Mouse (Mus musculus) embryonic facial prominence, embryonic 14.5 days (tissue): Measurements from ENCODE around the gene Slc9a9. TPM values are rescaled to one million over a fixed set of nuclear protein-coding genes. Genes with fewer than 3 reads are reported as not detected.

ENCODE experiments used
- ATAC-seq: fragments of 200-750 bp; cut with Nextera tagmentation; 2 replicates; pipeline ENCODE4 v1.8.0; 2017; ENCODE audit warnings: low read depth, moderate number of reproducible peaks, moderate TSS enrichment
- DNase-seq: peaks from one replicate; pipeline ENCODE4 v3.0.0-alpha.2; 2015; ENCODE audit warnings: low spot score
- H3K27ac ChIP-seq: fragments of 300-500 bp; sonication (generic); replicated peaks from 2 replicates; pipeline ENCODE4 v1.5.1; 2014; ENCODE audit warnings: low read depth, mild to moderate bottlenecking, low read length, moderate library complexity
- H3K27me3 ChIP-seq: fragments of 300-500 bp; sonication (generic); replicated peaks from 2 replicates; pipeline ENCODE4 v1.6.1; 2014; ENCODE audit warnings: low read length; ENCODE audit not compliant: control insufficient read depth, insufficient read depth
- H3K36me3 ChIP-seq: fragments of 300-500 bp; sonication (generic); 2 replicates; pipeline ENCODE4 v1.6.1; 2014; ENCODE audit warnings: low read length, mixed read lengths; ENCODE audit not compliant: control insufficient read depth, insufficient read depth
- H3K4me1 ChIP-seq: fragments of 300-500 bp; sonication (generic); 2 replicates; pipeline ENCODE4 v1.6.1; 2014; ENCODE audit warnings: antibody characterized with exemption, low read length; ENCODE audit not compliant: control insufficient read depth, insufficient read depth
- H3K4me2 ChIP-seq: fragments of 300-500 bp; sonication (generic); 2 replicates; pipeline ENCODE4 v1.6.1; 2014; ENCODE audit warnings: low read depth, mild to moderate bottlenecking, low read length, moderate library complexity, mixed read lengths
- H3K4me3 ChIP-seq: fragments of 300-500 bp; sonication (generic); 2 replicates; pipeline ENCODE4 v1.5.1; 2014; ENCODE audit warnings: low read depth, mild to moderate bottlenecking, low read length
- H3K9ac ChIP-seq: fragments of 300-500 bp; sonication (generic); 2 replicates; pipeline ENCODE4 v1.6.1; 2014; ENCODE audit warnings: low read depth, mild to moderate bottlenecking, low read length, moderate library complexity, mixed read lengths
- H3K9me3 ChIP-seq: fragments of 300-500 bp; sonication (generic); 2 replicates; pipeline ENCODE4 v1.6.1; 2016; ENCODE audit warnings: low read length; ENCODE audit not compliant: control insufficient read depth
- WGBS: fragments of 180-500 bp; shearing (Covaris S2); extraction: QIAGEN DNeasy Blood & Tissue Kit; methylation state at CpG from one replicate; pipeline ENCODE4 v1.1.7; 2014; 5-methylcytosine and 5-hydroxymethylcytosine counted together
- polyA plus RNA-seq: library from polyadenylated mRNA; unstranded; fragments of >200 nt; fragmentation: Nextera tagmentation; extraction: Ambion mirVana; gene quantifications from 2 replicates; pipeline ENCODE4 v1.2.1, GENCODE M21; 2014

The Slc9a9 gene
- polyA plus RNA-seq, 1 experiment from 2014 or later = 6.5 TPM

DNA sequence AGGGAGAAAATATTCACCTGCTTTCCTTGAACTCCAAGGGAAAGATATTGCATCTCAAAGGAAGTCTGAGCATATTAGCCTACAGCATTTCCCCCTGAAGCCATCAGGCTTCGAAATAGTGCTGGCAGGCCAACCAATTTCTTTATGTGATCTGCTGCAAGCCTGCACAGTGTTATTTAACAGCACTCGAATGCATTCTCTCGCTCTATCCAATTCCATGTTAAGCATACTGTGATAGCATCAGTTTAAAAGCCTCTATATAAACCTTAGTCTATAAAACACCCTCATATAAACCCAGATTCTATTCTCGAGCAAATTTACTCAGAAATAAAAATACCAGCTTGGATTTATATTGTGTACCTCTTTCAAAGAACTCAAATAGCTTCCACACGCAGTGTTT is 170.7 kb downstream of the Slc9a9 start:
- WGBS = 64% methylated on average over 5 of the region's 5 CpGs
- ATAC-seq = no peak
- Histone ChIP-seq H3K36me3 (no peaks in the 10 kb centered on the region), H3K9ac (no peak overlapping the region), H3K4me3 (no peak overlapping the region), H3K27ac (no peak overlapping the region), H3K4me1 (no peaks in the 10 kb centered on the region), H3K27me3 (no peaks in the 10 kb centered on the region), H3K4me2 (no peak overlapping the region), H3K9me3 (no peaks in the 10 kb centered on the region)
- no peak for DNase-seq

DNA sequence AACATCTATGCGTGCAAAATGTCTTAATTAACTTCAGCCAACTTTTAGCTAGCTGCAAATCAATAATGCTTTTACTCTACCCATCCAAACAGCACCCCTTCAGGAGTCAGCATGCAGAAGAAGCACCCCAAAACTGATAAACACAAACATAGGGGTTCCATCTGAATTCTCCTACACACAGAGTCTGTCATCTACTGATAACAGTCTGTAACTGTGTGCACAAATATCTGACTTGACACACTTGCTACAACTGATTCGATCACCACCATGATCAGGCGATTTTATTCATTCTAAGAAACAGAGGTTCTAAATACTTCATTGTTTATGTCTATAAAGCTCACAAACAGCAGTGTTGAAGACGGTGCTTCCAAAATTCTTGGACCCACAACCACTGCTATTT is 171.3 kb downstream of the Slc9a9 start:
- Histone ChIP-seq H3K27ac (no peak overlapping the region), H3K4me1 (no peaks in the 10 kb centered on the region), H3K27me3 (no peaks in the 10 kb centered on the region), H3K9ac (no peak overlapping the region), H3K36me3 (no peaks in the 10 kb centered on the region), H3K9me3 (no peaks in the 10 kb centered on the region), H3K4me3 (no peak overlapping the region), H3K4me2 (no peak overlapping the region)
- WGBS = 84% methylated on average over 4 of the region's 4 CpGs
- DNase-seq (no peak), ATAC-seq (no peak)

- Histone ChIP-seq H3K36me3 (no peaks in the 10 kb centered on the region), H3K9ac (no peak overlapping the region), H3K4me2 (no peak overlapping the region), H3K4me3 (no peak overlapping the region), H3K4me1 (no peaks in the 10 kb centered on the region), H3K27me3 (no peaks in the 10 kb centered on the region), H3K27ac (no peak overlapping the region), H3K9me3 (no peaks in the 10 kb centered on the region)
- 83% methylated on average over 3 of the region's 3 CpGs for WGBS
- DNase-seq (no peak), ATAC-seq (no peak)
These were observed 174.5 kb downstream of the Slc9a9 start for GRCm38 (mm10) chr9:94844176-94844575.

- Histone ChIP-seq H3K9me3 (no peaks in the 10 kb centered on the region), H3K27ac (no peak overlapping the region), H3K27me3 (no peaks in the 10 kb centered on the region), H3K4me2 (no peak overlapping the region), H3K36me3 (no peaks in the 10 kb centered on the region), H3K4me3 (no peak overlapping the region), H3K9ac (no peak overlapping the region), H3K4me1 (no peaks in the 10 kb centered on the region)
- ATAC-seq (no peak), DNase-seq (no peak)
- 90% methylated on average over 6 of the region's 6 CpGs for WGBS
These were observed 177.9 kb downstream of the Slc9a9 start for GRCm38 (mm10) chr9:94847624-94848023.

GRCm38 (mm10) chr9:94851550-94851949 is 181.8 kb downstream of the Slc9a9 start:
- no peak for DNase-seq
- 58% methylated on average over 3 of the region's 3 CpGs for WGBS
- Histone ChIP-seq H3K4me1 (no peaks in the 10 kb centered on the region), H3K4me3 (no peak overlapping the region), H3K4me2 (no peak overlapping the region), H3K9me3 (no peaks in the 10 kb centered on the region), H3K36me3 (no peaks in the 10 kb centered on the region), H3K27ac (no peak overlapping the region), H3K9ac (no peak overlapping the region), H3K27me3 (no peaks in the 10 kb centered on the region)
- ATAC-seq = no peak

DNA sequence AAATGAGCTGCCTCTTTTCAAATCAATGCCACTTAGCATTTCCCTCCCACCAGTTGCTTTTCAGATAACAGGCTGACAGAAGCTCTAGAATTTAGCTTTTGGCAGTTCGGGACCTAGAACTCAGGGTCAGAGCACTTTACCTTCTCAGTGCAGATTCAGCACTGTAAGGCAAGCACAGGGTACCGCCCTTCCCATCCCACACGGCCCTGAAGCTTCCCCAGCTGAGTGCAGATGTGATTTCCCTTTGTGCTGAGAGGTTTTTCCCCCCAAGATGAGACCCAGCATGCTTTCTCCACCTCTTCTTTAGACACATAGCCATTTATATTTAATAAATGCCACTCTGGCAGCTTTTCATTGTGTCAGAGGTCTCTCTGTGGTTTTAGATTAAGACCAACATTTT is 186.4 kb downstream of the Slc9a9 start:
- H3K4me1 ChIP-seq = no peaks in the 10 kb centered on the region
- no peak overlapping the region for H3K4me2 ChIP-seq
- ATAC-seq (no peak), DNase-seq (no peak)
- H3K27ac ChIP-seq = no peak overlapping the region
- no peaks in the 10 kb centered on the region for H3K9me3 ChIP-seq
- H3K36me3 ChIP-seq = no peaks in the 10 kb centered on the region
- 60% methylated on average over 3 of the region's 3 CpGs for WGBS
- H3K27me3 ChIP-seq = no peaks in the 10 kb centered on the region
- no peak overlapping the region for H3K4me3 ChIP-seq
- H3K9ac ChIP-seq = no peak overlapping the region

DNA sequence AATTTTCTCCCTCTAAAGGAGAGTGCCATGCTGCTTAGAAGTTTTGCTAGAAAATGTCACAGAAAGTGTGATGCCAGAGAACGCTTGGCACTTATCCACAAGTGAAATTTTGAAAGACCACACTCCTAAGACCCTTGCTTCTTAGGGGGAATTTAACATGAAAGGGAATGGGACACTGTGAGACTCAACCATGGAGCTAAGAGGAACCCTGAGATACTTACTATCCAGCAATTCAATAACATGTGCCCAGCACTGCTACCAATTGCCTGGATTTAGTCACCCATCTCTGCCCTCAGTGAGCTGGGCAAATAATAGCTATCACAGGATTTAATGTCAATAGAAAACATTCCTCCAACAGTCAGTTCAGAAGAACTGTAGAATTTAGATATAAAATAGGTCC is 198.8 kb downstream of the Slc9a9 start:
- DNase-seq (no peak), ATAC-seq (no peak)
- Histone ChIP-seq H3K36me3 (no peaks in the 10 kb centered on the region), H3K4me2 (no peak overlapping the region), H3K9me3 (no peaks in the 10 kb centered on the region), H3K27ac (no peak overlapping the region), H3K4me3 (no peak overlapping the region), H3K9ac (no peak overlapping the region), H3K4me1 (no peaks in the 10 kb centered on the region), H3K27me3 (no peaks in the 10 kb centered on the region)
- WGBS = 87% methylated on average over 1 of the region's 1 CpGs

- H3K4me3 ChIP-seq = no peak overlapping the region
- DNase-seq (no peak), ATAC-seq (no peak)
- no peak overlapping the region for H3K9ac ChIP-seq
- no peaks in the 10 kb centered on the region for H3K9me3 ChIP-seq
- H3K27me3 ChIP-seq = no peaks in the 10 kb centered on the region
- no peak overlapping the region for H3K4me2 ChIP-seq
- H3K36me3 ChIP-seq = no peaks in the 10 kb centered on the region
- 69% methylated on average over 4 of the region's 4 CpGs for WGBS
- H3K27ac ChIP-seq = no peak overlapping the region
- no peaks in the 10 kb centered on the region for H3K4me1 ChIP-seq
These were observed 199.5 kb downstream of the Slc9a9 start for GRCm38 (mm10) chr9:94869023-94869799.

- H3K4me2 ChIP-seq = no peak overlapping the region
- no peaks in the 10 kb centered on the region for H3K9me3 ChIP-seq
- H3K9ac ChIP-seq = no peak overlapping the region
- no peaks in the 10 kb centered on the region for H3K27me3 ChIP-seq
- no peaks in the 10 kb centered on the region for H3K4me1 ChIP-seq
- no peak overlapping the region for H3K27ac ChIP-seq
- H3K4me3 ChIP-seq = no peak overlapping the region
- no peak for DNase-seq
- no peaks in the 10 kb centered on the region for H3K36me3 ChIP-seq
- no peak for ATAC-seq
- WGBS = 90% methylated on average over 3 of the region's 3 CpGs
These were observed 212.8 kb downstream of the Slc9a9 start for GRCm38 (mm10) chr9:94882517-94882916.
